Mouse (Mus musculus): ENCODE data around the gene Vav1. TPM values are rescaled to one million over a fixed set of nuclear protein-coding genes. Genes with fewer than 3 reads are reported as not detected.
A peak's percentile ranks its signal among the peaks of the same experiment; 100 is the strongest.

Gene Vav1
- polyA plus RNA-seq, 1 experiment from 2014 or later, result 2.7 TPM

DNA sequence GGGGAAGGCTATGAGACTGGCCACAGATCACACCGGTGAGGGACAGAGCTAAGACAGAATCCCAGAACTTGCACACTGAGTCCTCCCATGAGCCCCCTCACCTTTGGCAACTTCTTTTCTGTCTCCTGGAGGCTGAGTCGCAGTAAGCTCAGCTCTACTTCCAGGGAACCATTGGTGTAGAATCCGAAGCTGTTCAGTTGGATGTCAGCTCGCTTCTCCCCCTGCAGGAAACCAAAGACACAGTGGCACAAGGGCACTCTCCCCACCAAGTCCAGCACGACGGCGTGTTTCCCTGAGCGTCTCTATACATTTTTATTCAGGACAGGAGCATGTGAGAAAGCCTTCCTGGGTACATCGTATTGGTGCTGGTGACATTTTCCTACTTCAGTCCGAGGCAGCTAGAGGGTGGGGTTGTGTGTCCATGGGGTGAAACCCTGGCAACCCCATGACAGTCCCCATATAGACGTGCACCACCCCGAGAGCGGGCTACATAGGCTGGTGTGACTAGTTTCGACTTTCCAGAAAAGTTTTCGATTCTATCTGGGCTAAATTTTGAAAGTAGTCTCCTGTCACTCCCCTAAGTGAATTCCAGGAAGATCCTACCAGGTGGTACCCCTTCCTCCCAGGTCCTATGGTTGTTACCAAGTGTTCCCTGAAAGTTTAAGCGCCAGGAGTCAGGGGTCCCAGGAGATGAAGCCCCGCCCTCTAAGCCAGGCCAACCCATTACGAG is 32.1 kb upstream of the Vav1 start:
- Histone ChIP-seq H3K27me3 (ENCODE audit: insufficient read depth, poor library complexity, severe bottlenecking) (no peaks in the 10 kb centered on the region), H3K9me3 (no peaks in the 10 kb centered on the region), H3K27ac (peak overlapping the region; percentile 95), H3K4me1 (peaks cover 20% of the 10 kb centered on the region), H3K4me3 (peak overlapping the region; percentile 82), H3K36me3 (peaks cover 26% of the 10 kb centered on the region)
- WGBS, result 3% methylated on average over 18 of the region's 18 CpGs
- no peak for DNase-seq (ENCODE audit: low spot score)

DNA sequence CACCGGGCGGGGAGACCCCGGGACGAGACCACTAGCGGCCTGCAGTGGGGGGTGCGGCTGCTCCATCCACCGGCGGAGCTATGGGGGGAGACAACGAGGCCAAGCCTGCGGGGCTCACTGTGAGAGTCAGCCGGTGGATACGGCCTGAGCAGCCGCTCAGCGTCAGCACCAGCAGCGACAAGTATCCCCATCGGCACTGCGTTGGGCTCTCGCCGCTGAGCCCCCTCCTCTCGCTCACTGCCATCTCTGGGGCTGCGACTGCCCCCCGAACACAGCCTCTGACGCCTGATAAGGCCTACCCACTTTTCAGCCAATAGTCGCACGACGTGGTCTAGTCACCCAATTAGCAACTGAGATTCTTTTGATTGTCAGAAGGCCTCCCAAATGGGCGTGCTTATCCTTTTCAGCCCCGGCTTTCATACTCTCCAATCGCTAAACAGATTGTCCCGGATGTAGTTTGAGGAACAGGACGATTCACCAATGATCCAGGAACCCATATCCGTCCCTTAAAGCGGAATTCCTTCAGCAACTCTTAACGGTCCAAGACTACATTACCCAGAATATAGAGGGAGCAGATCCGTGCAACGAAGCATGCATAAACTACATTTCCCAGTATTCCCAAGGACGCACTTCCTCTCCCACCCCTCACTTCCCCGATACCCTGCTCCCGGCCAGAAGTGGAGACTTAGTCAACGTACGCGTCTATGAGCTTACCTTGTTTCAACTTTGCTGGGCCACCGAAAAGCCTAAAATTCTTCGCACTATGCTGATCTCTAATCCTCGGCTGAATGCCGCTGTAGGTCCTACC is 31.3 kb upstream of the Vav1 start:
- Histone ChIP-seq H3K4me1 (peaks cover 20% of the 10 kb centered on the region), H3K4me3 (peak overlapping the region; percentile 82), H3K27ac (peak overlapping the region; percentile 95), H3K9me3 (no peaks in the 10 kb centered on the region), H3K36me3 (peaks cover 18% of the 10 kb centered on the region), H3K27me3 (ENCODE audit: insufficient read depth, poor library complexity, severe bottlenecking) (no peaks in the 10 kb centered on the region)
- DNase-seq (ENCODE audit: low spot score), result peak; percentile 99
- WGBS, result under 1% methylated on average over 46 of the region's 46 CpGs

DNA sequence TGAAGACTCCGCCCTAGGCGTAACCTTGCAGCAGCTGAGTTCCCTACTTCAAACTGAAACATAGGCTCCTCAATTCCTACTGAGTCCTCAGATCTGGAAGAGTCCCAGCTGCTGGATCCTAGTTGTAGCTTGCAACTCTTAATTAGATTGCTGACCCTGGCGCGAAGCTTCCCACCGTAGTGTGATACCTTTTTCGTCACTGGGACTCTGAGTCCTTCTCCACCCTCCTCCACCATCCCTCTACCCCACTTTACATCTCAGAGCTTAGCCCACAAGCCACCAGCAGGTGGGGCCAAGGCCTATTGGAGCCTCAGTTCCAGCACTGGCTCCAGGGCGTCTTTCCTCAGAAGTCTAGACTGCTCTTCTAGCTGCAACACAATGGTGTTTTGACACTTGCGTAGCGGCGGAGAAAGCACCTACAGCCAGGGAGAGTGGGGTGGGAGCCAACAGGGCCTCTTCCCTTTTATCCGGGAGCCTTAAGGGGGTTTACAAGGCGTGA is 30.6 kb upstream of the Vav1 start, which contains the start of gene Gpr108:
Gpr108 (minus strand) TSS at position 246 of the 499 bp plus-strand sequence.
- Histone ChIP-seq H3K4me1 (peaks cover 23% of the 10 kb centered on the region), H3K9me3 (no peaks in the 10 kb centered on the region), H3K36me3 (peaks cover 17% of the 10 kb centered on the region), H3K27ac (peak within 1 kb of the TSS; percentile 95), H3K4me3 (peak within 1 kb of the TSS; percentile 82), H3K27me3 (ENCODE audit: insufficient read depth, poor library complexity, severe bottlenecking) (no peaks in the 10 kb centered on the region)
- DNase-seq (ENCODE audit: low spot score), result peak; percentile 94
- under 1% methylated on average over 12 of the region's 12 CpGs for WGBS

DNA sequence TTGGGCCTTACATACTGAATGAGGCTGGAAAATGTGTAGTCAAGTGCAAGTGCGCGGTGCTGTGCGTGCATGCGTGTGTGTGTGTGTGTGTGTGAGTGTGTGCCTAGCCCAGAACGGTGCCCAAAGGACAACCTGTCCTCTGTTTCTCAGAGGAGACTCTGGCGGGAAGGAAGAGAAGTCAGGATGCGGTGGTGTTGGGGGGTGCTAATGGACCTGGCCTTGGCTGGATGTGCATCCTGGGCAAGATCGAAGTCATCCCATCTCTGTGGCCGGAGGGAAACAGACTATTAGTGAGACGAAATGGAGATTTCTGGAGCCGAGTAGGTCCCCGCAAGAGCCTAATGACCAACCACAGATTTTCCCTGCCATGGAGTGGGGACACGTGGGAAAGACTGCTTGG is 30.1 kb upstream of the Vav1 start:
- no peak for DNase-seq (ENCODE audit: low spot score)
- peaks cover 19% of the 10 kb centered on the region for H3K36me3 ChIP-seq
- 9% methylated on average over 13 of the region's 13 CpGs for WGBS

DNA sequence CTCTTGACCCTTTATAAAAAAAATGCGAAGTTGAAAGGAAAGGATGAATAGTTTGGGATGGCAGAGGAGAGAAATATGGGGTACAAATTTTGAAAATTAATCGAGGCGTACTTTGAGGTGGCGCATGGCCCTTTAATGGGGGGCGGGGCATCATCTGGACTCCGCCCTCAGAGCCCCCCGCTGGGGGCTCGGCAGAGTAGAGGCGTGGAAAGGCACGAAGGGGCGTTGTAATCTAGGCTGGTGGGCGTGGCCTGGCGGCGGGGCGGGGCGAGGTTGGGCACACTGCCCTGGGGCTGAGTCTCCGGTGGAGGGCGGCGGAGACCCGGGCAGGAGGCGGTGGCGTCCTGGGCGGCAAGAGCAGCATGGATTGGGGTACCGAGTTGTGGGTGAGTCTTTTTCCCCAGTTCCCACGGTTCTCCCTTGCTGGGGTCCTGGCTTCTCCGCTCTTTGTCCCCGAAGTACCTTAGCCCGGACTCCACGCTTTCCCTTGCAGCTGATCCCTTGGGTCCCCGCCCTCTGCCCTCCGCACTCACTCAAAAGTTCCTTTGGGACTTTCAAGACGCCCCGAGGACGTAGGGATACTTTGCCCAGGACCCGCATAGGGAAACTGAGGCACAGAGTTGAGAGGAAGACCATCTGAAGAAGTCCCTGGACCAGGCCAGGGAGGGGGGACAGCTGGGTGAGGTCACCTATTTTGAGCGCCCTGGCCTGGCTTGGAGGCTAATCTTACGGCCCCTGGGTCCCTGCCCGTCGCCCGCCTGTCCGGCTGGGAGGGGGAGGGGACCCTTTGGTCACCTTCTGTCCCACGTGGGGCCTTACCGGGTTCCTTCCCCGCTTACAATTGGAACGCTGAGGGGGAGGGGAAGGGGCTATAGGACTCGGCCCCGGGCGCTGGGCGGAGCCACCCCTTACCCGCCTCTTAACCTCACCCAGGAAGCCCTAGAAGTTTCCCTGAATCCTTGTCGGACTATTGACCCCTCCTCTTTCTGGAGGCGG is 29.4 kb upstream of the Vav1 start, which contains the start of gene Trip10:
Trip10 (plus strand) TSS at position 270 of the 996 bp plus-strand sequence.
- Histone ChIP-seq H3K36me3 (peaks cover 23% of the 10 kb centered on the region), H3K9me3 (no peaks in the 10 kb centered on the region), H3K27me3 (ENCODE audit: insufficient read depth, poor library complexity, severe bottlenecking) (no peaks in the 10 kb centered on the region), H3K27ac (peak within 1 kb of the TSS; percentile 91), H3K4me3 (peak within 1 kb of the TSS; percentile 82), H3K4me1 (peaks cover 26% of the 10 kb centered on the region)
- peak; percentile 98 for DNase-seq (ENCODE audit: low spot score)
- 1% methylated on average over 51 of the region's 52 CpGs for WGBS

More for the DNA sequence above, 30.1 kb upstream of the Vav1 start:
- Histone ChIP-seq H3K27ac (peak overlapping the region; percentile 91), H3K4me1 (peaks cover 26% of the 10 kb centered on the region), H3K4me3 (peak overlapping the region; percentile 82), H3K27me3 (ENCODE audit: insufficient read depth, poor library complexity, severe bottlenecking) (no peaks in the 10 kb centered on the region), H3K9me3 (no peaks in the 10 kb centered on the region)

DNA sequence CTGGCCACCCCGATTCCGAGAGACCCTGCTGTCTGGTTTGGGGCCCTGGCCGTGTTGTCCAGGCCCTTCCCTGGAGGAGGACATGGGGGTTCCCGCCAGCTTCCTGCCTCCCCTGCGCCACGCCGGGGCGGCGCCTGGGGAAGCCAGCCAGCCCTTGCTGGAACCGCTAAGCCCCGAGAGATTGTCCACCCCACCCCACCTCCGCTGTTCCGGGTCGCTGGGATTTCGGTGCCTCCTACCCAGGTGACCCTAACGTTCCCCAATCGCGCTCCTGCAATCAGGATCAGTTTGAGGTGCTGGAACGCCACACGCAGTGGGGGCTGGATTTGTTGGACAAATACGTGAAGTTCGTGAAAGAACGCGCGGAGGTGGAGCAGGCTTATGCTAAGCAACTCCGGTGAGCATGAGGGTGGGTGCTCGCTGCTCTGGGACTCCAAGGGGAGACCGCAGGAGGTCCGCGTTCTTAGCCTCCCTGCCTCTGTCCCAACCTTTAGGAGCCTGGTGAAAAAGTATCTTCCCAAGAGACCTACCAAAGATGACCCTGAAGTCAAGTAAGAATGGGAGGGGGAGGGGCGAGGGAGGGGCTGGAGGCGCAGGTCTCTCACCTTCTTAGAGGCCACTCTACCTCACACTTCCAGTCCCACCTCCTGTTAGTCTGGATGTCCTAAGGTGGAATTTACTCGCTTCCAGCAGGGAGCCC is 28.3 kb upstream of the Vav1 start:
- WGBS, result 2% methylated on average over 33 of the region's 33 CpGs

DNA sequence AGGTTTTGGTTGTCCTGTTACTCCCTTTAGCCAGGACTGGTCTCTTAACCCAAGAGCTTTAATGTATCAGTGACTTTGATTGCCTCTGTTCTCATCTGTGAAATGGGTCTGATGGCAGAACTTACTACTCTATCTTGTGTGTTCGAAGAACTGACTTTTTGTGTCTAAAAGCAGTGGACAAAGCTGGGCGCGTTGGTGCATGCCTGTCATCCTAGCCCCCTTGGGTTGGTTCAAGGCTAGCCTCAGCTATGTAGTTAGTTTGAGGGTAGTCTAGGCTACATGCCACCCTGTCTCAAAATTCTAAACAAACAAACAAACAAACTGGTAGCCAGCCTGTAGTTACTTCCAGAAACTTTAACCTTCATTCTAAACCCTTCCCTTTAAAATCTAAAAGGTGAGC is 27.5 kb upstream of the Vav1 start:
- 92% methylated on average over 3 of the region's 3 CpGs for WGBS
- H3K4me3 ChIP-seq, result no peak overlapping the region
- peak; percentile 72 for DNase-seq (ENCODE audit: low spot score)

More for the DNA sequence above, 28.3 kb upstream of the Vav1 start:
- no peaks in the 10 kb centered on the region for H3K27me3 ChIP-seq (ENCODE audit: insufficient read depth, poor library complexity, severe bottlenecking)
- no peaks in the 10 kb centered on the region for H3K9me3 ChIP-seq
- no peak for DNase-seq (ENCODE audit: low spot score)
- H3K36me3 ChIP-seq, result peaks cover 27% of the 10 kb centered on the region
- peak overlapping the region; percentile 82 for H3K4me3 ChIP-seq
- H3K4me1 ChIP-seq, result peaks cover 26% of the 10 kb centered on the region
- peak overlapping the region; percentile 91 for H3K27ac ChIP-seq

DNA sequence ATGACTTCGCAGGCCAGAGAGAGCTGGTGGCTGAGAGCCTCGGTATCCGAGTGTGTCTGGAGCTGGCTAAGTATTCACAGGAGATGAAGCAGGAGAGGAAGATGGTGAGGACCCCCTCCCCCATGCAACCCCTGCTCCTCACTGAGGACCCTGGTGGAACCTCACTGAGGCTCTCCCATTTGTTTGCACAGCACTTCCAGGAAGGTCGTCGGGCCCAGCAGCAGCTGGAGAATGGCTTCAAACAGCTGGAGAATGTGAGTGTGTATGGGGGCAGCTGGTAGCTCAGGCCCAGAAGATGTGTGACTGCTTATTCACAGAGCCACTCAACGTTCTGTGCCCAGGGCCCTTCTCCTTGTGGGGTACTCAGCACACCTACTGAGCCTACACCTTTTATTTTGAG is 25.6 kb upstream of the Vav1 start:
- H3K27ac ChIP-seq, result no peak overlapping the region
- H3K4me3 ChIP-seq, result no peak overlapping the region
- peaks cover 51% of the 10 kb centered on the region for H3K36me3 ChIP-seq
- no peaks in the 10 kb centered on the region for H3K27me3 ChIP-seq (ENCODE audit: insufficient read depth, poor library complexity, severe bottlenecking)
- no peaks in the 10 kb centered on the region for H3K9me3 ChIP-seq
- peak; percentile 67 for DNase-seq (ENCODE audit: low spot score)
- 69% methylated on average over 6 of the region's 6 CpGs for WGBS
- peaks cover 17% of the 10 kb centered on the region for H3K4me1 ChIP-seq

More for the DNA sequence above, 27.5 kb upstream of the Vav1 start:
- H3K36me3 ChIP-seq, result peaks cover 35% of the 10 kb centered on the region
- no peak overlapping the region for H3K27ac ChIP-seq
- H3K9me3 ChIP-seq, result no peaks in the 10 kb centered on the region
- peaks cover 21% of the 10 kb centered on the region for H3K4me1 ChIP-seq
- H3K27me3 ChIP-seq (ENCODE audit: insufficient read depth, poor library complexity, severe bottlenecking), result no peaks in the 10 kb centered on the region

DNA sequence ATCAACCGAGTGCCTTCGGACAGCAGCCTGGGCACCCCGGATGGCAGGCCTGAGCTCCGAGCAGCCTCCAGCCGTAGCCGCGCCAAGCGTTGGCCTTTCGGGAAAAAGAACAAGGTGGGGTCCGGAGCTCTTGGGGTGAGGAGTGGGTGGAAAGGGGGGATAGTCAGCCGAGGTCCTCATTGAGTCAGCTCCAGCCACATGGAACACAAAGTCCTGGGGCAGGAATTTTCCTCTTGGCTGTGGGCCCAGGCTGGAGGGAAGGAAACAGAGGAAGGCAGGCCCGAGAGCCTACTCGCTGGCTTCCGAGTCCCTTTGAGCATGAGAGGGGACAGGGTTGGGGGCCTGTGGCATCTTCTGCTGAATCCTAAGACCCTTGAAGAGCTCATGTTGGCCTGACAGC is 23.5 kb upstream of the Vav1 start:
- Histone ChIP-seq H3K4me1 (peaks cover 13% of the 10 kb centered on the region), H3K4me3 (no peak overlapping the region), H3K27me3 (ENCODE audit: insufficient read depth, poor library complexity, severe bottlenecking) (no peaks in the 10 kb centered on the region), H3K36me3 (peaks cover 72% of the 10 kb centered on the region), H3K27ac (no peak overlapping the region), H3K9me3 (no peaks in the 10 kb centered on the region)
- no peak for DNase-seq (ENCODE audit: low spot score)
- WGBS, result 93% methylated on average over 14 of the region's 14 CpGs

DNA sequence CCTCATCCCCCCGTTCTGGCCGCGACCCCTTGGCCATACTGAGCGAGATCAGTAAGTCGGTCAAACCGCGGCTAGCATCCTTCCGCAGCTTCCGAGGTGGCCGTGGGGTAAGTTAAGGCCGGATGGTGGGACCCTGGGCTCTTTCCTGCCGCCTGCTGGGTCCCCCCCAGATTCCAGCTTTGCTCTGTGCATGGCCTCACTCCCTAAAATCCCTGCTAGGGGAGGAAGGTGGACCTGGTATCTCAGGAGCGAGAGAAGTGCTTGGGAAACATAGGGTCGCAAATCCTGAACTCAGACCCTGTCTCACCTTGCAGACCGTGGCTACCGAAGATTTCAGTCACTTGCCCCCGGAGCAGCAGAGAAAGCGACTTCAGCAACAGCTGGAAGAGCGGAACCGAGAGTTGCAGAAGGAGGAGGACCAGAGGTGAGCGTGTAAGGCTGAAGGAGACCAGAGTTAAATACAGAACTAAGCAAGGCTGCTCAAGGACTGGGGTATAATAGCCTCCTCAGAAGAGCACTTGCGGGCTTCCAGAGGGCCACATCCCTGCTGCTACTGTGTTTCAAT is 21.9 kb upstream of the Vav1 start:
- Histone ChIP-seq H3K36me3 (peaks cover 88% of the 10 kb centered on the region), H3K4me1 (peaks cover 10% of the 10 kb centered on the region), H3K27ac (no peak overlapping the region), H3K27me3 (ENCODE audit: insufficient read depth, poor library complexity, severe bottlenecking) (no peaks in the 10 kb centered on the region), H3K4me3 (no peak overlapping the region), H3K9me3 (no peaks in the 10 kb centered on the region)
- DNase-seq (ENCODE audit: low spot score), result peak; percentile 69
- 95% methylated on average over 22 of the region's 22 CpGs for WGBS

DNA sequence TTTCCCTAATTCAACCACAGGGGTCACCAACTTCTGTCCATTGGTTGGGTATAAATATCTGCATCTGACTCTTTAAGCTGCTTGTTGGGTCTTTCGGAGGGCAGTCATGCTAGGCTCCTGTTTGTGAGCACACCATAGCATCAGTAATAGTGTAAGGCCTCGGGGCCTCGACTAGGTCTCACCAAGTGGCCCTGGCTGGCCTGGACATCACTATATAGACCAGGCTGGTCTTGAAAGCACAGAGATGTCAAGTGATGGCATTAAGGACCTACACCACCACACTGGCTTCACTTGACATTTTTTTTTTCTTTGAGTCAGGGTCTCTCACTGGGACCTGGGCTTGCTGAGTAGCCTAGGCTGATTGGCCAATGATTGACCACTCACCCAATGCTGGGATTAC is 20.7 kb upstream of the Vav1 start:
- H3K27me3 ChIP-seq (ENCODE audit: insufficient read depth, poor library complexity, severe bottlenecking), result no peaks in the 10 kb centered on the region
- H3K27ac ChIP-seq, result no peak overlapping the region
- H3K36me3 ChIP-seq, result peaks cover 98% of the 10 kb centered on the region
- H3K9me3 ChIP-seq, result no peaks in the 10 kb centered on the region
- DNase-seq (ENCODE audit: low spot score), result peak; percentile 67
- WGBS, result 95% methylated on average over 3 of the region's 3 CpGs
- H3K4me1 ChIP-seq, result peaks cover 8% of the 10 kb centered on the region
- no peak overlapping the region for H3K4me3 ChIP-seq

All from heart, embryonic 10.5 days (tissue).